Mouse (Mus musculus): ENCODE measurements at regions not wholly inside any gene's neighbourhood (a gene's known extent, or its start where the extent isn't known, plus 50 kb on each side); places are given as distances from the start of the nearest gene placed in this dataset.

DNA sequence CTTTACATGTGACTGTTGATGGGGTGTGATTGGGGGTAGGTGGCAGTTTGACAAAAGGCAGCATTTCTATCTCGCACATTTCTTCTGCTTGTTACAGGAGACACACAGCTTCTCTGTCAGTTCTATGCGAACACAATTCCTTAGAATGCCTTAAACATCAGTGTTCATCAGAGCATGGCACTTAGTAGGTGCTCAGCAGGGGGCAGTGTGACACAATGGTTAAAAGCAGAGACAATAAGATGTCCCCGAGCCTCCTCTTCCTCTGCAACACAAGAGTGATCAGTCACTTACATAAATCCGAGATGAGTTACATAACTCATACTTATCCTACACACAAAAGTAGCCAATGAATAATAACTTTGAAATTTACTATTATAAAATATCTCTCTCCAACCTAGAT is 688.1 kb downstream of the Gm826 start:
- Histone ChIP-seq H3K79me2 (replicated peaks; ENCODE audit: control insufficient read depth, insufficient read depth, low read length) (no peaks in the 10 kb centered on the region), H3K4me3 (no peak overlapping the region), H3K27me3 (ENCODE audit: control insufficient read depth, insufficient read depth, low read length) (no peaks in the 10 kb centered on the region), H3K9ac (ENCODE audit: low read depth, low read length) (no peak overlapping the region), H3K4me1 (ENCODE audit: control insufficient read depth, insufficient read depth, low read length) (no peaks in the 10 kb centered on the region; the same call in 1 of the 2 replicates), H3K27ac (no peak overlapping the region), H3K36me3 (ENCODE audit: control insufficient read depth, insufficient read depth, low read length) (no peaks in the 10 kb centered on the region)
- TF ChIP-seq EP300 (IDR thresholded peaks at IDR 0.05; ENCODE audit: insufficient read depth, low read depth, low read length), result no peak
- no peak for TF ChIP-seq POLR2A (IDR thresholded peaks at IDR 0.05; ENCODE audit: insufficient read depth, low read depth, low read length)
- TF ChIP-seq CTCF (IDR thresholded peaks at IDR 0.05), result peak; percentile 67
- intact Hi-C loops (cut with DNase I), result loop anchor here (5.0 kb wide), 2 partner anchors 721 to 946 kb away; partner anchors contain the start of gene Mafb
- DNase-seq, result peak; percentile 57
- WGBS, result 51% methylated on average over 4 of the region's 4 CpGs

GRCm38 (mm10) chr2:159646595-159646994 is 687.4 kb downstream of the Gm826 start:
- Histone ChIP-seq H3K4me3 (no peak overlapping the region), H3K4me1 (ENCODE audit: control insufficient read depth, insufficient read depth, low read length) (no peaks in the 10 kb centered on the region; the same call in 1 of the 2 replicates), H3K9ac (ENCODE audit: low read depth, low read length) (no peak overlapping the region), H3K79me2 (replicated peaks; ENCODE audit: control insufficient read depth, insufficient read depth, low read length) (no peaks in the 10 kb centered on the region), H3K36me3 (ENCODE audit: control insufficient read depth, insufficient read depth, low read length) (no peaks in the 10 kb centered on the region), H3K27ac (no peak overlapping the region), H3K27me3 (ENCODE audit: control insufficient read depth, insufficient read depth, low read length) (no peaks in the 10 kb centered on the region)
- DNase-seq, result peak in 1 of 2 experiments; percentile 19
- TF ChIP-seq POLR2A (IDR thresholded peaks at IDR 0.05; ENCODE audit: insufficient read depth, low read depth, low read length) (no peak), EP300 (IDR thresholded peaks at IDR 0.05; ENCODE audit: insufficient read depth, low read depth, low read length) (no peak), CTCF (IDR thresholded peaks at IDR 0.05) (no peak)
- intact Hi-C loops (cut with DNase I), result loop anchor here (5.0 kb wide), 2 partner anchors 721 to 946 kb away; partner anchors contain the start of gene Mafb
- WGBS, result 69% methylated on average over 2 of the region's 2 CpGs

GRCm38 (mm10) chr2:159652243-159652642 is 681.7 kb downstream of the Gm826 start:
- no peaks in the 10 kb centered on the region for H3K79me2 ChIP-seq (replicated peaks; ENCODE audit: control insufficient read depth, insufficient read depth, low read length)
- H3K4me3 ChIP-seq, result no peak overlapping the region
- WGBS, result 74% methylated on average over 3 of the region's 3 CpGs
- no peak for TF ChIP-seq EP300 (IDR thresholded peaks at IDR 0.05; ENCODE audit: insufficient read depth, low read depth, low read length)
- no peak for TF ChIP-seq POLR2A (IDR thresholded peaks at IDR 0.05; ENCODE audit: insufficient read depth, low read depth, low read length)
- no peak for TF ChIP-seq CTCF (IDR thresholded peaks at IDR 0.05)
- intact Hi-C loops (cut with DNase I), result no loop called here
- H3K9ac ChIP-seq (ENCODE audit: low read depth, low read length), result no peak overlapping the region
- H3K27ac ChIP-seq, result no peak overlapping the region
- H3K27me3 ChIP-seq (ENCODE audit: control insufficient read depth, insufficient read depth, low read length), result no peaks in the 10 kb centered on the region
- H3K4me1 ChIP-seq (ENCODE audit: control insufficient read depth, insufficient read depth, low read length), result no peaks in the 10 kb centered on the region
- no peaks in the 10 kb centered on the region for H3K36me3 ChIP-seq (ENCODE audit: control insufficient read depth, insufficient read depth, low read length)
- DNase-seq, result no peak

DNA sequence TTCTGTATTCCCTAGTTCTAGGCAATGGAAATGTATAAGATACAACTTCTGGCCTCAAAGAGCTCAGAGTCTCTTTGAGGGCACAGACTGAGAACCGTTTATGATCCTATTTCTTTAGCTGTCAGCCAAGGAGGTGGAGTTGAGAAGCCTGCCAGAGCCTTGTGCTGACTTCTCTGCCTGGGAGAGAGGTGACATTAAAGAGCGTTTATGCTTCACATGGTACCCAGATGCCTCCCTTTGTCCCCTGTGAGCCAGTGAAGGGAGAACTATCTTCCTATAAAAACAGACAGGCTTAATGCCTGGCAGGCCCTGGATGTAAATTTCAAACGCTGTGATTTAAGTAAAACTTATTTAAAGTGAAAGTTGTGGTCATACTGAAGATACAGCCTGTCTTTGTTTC is 657.1 kb downstream of the Gm826 start:
- intact Hi-C loops (cut with DNase I), result no loop called here
- TF ChIP-seq CTCF (IDR thresholded peaks at IDR 0.05) (no peak), POLR2A (IDR thresholded peaks at IDR 0.05; ENCODE audit: insufficient read depth, low read depth, low read length) (no peak), EP300 (IDR thresholded peaks at IDR 0.05; ENCODE audit: insufficient read depth, low read depth, low read length) (no peak)
- H3K4me1 ChIP-seq (ENCODE audit: control insufficient read depth, insufficient read depth, low read length), result no peaks in the 10 kb centered on the region
- H3K27ac ChIP-seq, result no peak overlapping the region
- DNase-seq, result no peak
- H3K79me2 ChIP-seq (replicated peaks; ENCODE audit: control insufficient read depth, insufficient read depth, low read length), result no peaks in the 10 kb centered on the region
- no peaks in the 10 kb centered on the region for H3K27me3 ChIP-seq (ENCODE audit: control insufficient read depth, insufficient read depth, low read length)
- H3K36me3 ChIP-seq (ENCODE audit: control insufficient read depth, insufficient read depth, low read length), result no peaks in the 10 kb centered on the region
- H3K4me3 ChIP-seq, result no peak overlapping the region
- 40% methylated on average over 3 of the region's 3 CpGs for WGBS
- H3K9ac ChIP-seq (ENCODE audit: low read depth, low read length), result no peak overlapping the region

GRCm38 (mm10) chr2:159680641-159681040 is 653.3 kb downstream of the Gm826 start:
- H3K4me3 ChIP-seq, result no peak overlapping the region
- no peak overlapping the region for H3K9ac ChIP-seq (ENCODE audit: low read depth, low read length)
- no peak for DNase-seq
- H3K27ac ChIP-seq, result no peak overlapping the region
- TF ChIP-seq CTCF (IDR thresholded peaks at IDR 0.05) (no peak), EP300 (IDR thresholded peaks at IDR 0.05; ENCODE audit: insufficient read depth, low read depth, low read length) (no peak), POLR2A (IDR thresholded peaks at IDR 0.05; ENCODE audit: insufficient read depth, low read depth, low read length) (no peak)
- H3K27me3 ChIP-seq (ENCODE audit: control insufficient read depth, insufficient read depth, low read length), result no peaks in the 10 kb centered on the region
- no peaks in the 10 kb centered on the region for H3K4me1 ChIP-seq (ENCODE audit: control insufficient read depth, insufficient read depth, low read length)
- WGBS, result 77% methylated on average over 1 of the region's 1 CpGs
- H3K79me2 ChIP-seq (replicated peaks; ENCODE audit: control insufficient read depth, insufficient read depth, low read length), result no peaks in the 10 kb centered on the region
- no peaks in the 10 kb centered on the region for H3K36me3 ChIP-seq (ENCODE audit: control insufficient read depth, insufficient read depth, low read length)
- intact Hi-C loops (cut with DNase I), result no loop called here

DNA sequence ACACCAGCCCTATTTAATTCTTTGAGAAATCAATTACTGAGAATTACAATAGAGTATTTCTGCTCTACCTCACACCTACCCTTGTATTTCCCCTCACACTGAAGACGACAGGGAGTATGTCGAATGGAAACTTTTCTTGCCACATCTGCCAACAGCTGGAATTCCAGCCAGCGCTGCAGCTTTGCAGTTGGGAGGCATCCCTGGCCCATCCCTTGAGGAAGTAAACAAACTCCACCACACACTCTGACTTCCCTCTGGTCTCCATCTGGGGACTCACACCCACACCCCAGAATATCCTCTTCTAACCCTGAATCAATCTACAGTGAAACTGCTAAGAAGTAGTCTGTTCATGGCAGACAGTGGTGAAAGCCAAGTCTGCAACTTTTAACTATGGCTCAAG is 630.9 kb downstream of the Gm826 start:
- Histone ChIP-seq H3K9ac (ENCODE audit: low read depth, low read length) (no peak overlapping the region), H3K79me2 (replicated peaks; ENCODE audit: control insufficient read depth, insufficient read depth, low read length) (no peaks in the 10 kb centered on the region), H3K27me3 (ENCODE audit: control insufficient read depth, insufficient read depth, low read length) (no peaks in the 10 kb centered on the region), H3K27ac (no peak overlapping the region), H3K4me1 (ENCODE audit: control insufficient read depth, insufficient read depth, low read length) (no peaks in the 10 kb centered on the region), H3K36me3 (ENCODE audit: control insufficient read depth, insufficient read depth, low read length) (no peaks in the 10 kb centered on the region), H3K4me3 (no peak overlapping the region)
- intact Hi-C loops (cut with DNase I), result loop anchor here (10.0 kb wide), 1 partner anchor 752 kb away; no protein-coding TSS in a partner anchor
- 42% methylated on average over 3 of the region's 3 CpGs for WGBS
- peak; percentile 28 to 30 for DNase-seq
- TF ChIP-seq POLR2A (IDR thresholded peaks at IDR 0.05; ENCODE audit: insufficient read depth, low read depth, low read length), result no peak
- no peak for TF ChIP-seq CTCF (IDR thresholded peaks at IDR 0.05)
- TF ChIP-seq EP300 (IDR thresholded peaks at IDR 0.05; ENCODE audit: insufficient read depth, low read depth, low read length), result no peak
